ENCODE assay signal across 7 mouse cellular contexts in the genomic region with DNA sequence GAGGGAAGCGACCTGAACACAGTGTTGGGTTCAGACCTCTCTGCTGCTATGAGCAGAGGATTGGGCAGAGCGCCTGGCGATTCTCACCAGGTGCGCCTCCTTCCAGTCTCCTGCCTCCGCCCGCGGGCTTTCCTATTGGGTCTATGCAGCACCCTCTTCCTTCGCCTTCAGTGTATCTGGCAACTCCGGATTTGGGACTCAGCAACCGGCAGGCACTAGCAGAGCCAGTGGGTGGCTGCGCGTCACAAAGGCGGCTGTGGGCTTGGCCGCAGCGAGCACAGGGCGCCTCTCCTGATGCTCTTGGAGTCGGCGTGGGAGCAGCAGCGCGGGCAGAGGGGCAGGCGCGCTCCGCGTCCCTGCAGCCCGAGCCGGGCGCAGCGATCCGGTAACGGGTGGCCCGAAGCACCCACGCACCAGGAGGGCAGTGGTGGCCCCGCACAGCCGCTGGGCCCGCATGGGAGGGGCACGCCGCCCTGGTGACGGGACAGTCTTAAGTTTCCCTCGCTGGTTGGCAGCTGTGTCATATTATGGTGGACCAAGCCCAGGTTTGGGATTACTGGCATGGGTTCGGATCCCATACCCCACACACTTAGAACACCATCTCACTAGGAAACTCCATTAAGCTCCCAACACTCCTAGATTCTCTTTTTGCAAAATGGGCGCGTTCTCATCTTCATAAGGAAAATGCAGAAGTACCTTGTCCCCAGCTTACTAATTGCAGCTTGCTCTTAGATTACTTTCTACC. TPM values are rescaled to one million over a fixed set of nuclear protein-coding genes. Genes with fewer than 3 reads are reported as not detected.
DNase-seq lines count a peak whose midpoint lies in the region; ATAC-seq lines count a peak whose summit lies in the region.

Gene Fbxo39, plus strand, starts transcription at position 294 of the 745 bp plus-strand sequence.

- no peak within 1 kb of the TSS for H3K27ac ChIP-seq in liver, embryonic 12.5 days
- H3K27ac ChIP-seq in forebrain, embryonic 10.5 days, result no peak within 1 kb of the TSS
- H3K27ac ChIP-seq in intestine, embryonic 15.5 days, result no peak within 1 kb of the TSS
- H3K27ac ChIP-seq in neural tube, embryonic 15.5 days (replicated peaks), result no peak within 1 kb of the TSS

- H3K9me3 ChIP-seq in liver, embryonic 12.5 days (replicated peaks), result no peaks in the 10 kb centered on the region
- no peaks in the 10 kb centered on the region for H3K9me3 ChIP-seq in forebrain, embryonic 10.5 days
- no peaks in the 10 kb centered on the region for H3K9me3 ChIP-seq in intestine, embryonic 15.5 days
- no peaks in the 10 kb centered on the region for H3K9me3 ChIP-seq in neural tube, embryonic 15.5 days (replicated peaks)

- peak within 1 kb of the TSS; percentile 26 for H3K4me2 ChIP-seq in liver, embryonic 12.5 days
- peak within 1 kb of the TSS; percentile 62 for H3K4me2 ChIP-seq in intestine, embryonic 15.5 days (replicated peaks)
- H3K4me2 ChIP-seq in neural tube, embryonic 15.5 days, result peak within 1 kb of the TSS; percentile 63

- no peak within 1 kb of the TSS for H3K9ac ChIP-seq in liver, embryonic 12.5 days
- no peak within 1 kb of the TSS for H3K9ac ChIP-seq in intestine, embryonic 15.5 days
- peak within 1 kb of the TSS; percentile 32 for H3K9ac ChIP-seq in neural tube, embryonic 15.5 days (replicated peaks)

- no peak for ATAC-seq in liver, embryonic 12.5 days
- no peak for ATAC-seq in intestine, embryonic 15.5 days
- no peak for ATAC-seq in neural tube, embryonic 15.5 days (ENCODE audit: low FRiP score)

- H3K36me3 ChIP-seq in liver, embryonic 12.5 days, result no peaks in the 10 kb centered on the region
- no peaks in the 10 kb centered on the region for H3K36me3 ChIP-seq in forebrain, embryonic 10.5 days (replicated peaks)
- no peaks in the 10 kb centered on the region for H3K36me3 ChIP-seq in intestine, embryonic 15.5 days
- H3K36me3 ChIP-seq in neural tube, embryonic 15.5 days, result no peaks in the 10 kb centered on the region

- peaks cover 58% of the 10 kb centered on the region for H3K27me3 ChIP-seq in liver, embryonic 12.5 days (replicated peaks)
- peaks cover 34% of the 10 kb centered on the region for H3K27me3 ChIP-seq in forebrain, embryonic 10.5 days (ENCODE audit: poor library complexity, severe bottlenecking)
- peaks cover 13% of the 10 kb centered on the region for H3K27me3 ChIP-seq in intestine, embryonic 15.5 days (replicated peaks)
- H3K27me3 ChIP-seq in neural tube, embryonic 15.5 days (replicated peaks), result peaks cover 26% of the 10 kb centered on the region

- DNase-seq in liver, result no peak
- no peak for DNase-seq in forebrain, embryonic 10.5 days (ENCODE audit: extremely low spot score, low spot score)
- no peak for DNase-seq in testis, postnatal 14 days (ENCODE audit: low spot score)
- no peak for DNase-seq in gastrocnemius, postnatal 25 days

- H3K4me3 ChIP-seq in liver, embryonic 12.5 days, result no peak within 1 kb of the TSS
- H3K4me3 ChIP-seq in forebrain, embryonic 10.5 days, result peak within 1 kb of the TSS; percentile 42
- H3K4me3 ChIP-seq in intestine, embryonic 15.5 days (replicated peaks), result peak within 1 kb of the TSS; percentile 15
- peak within 1 kb of the TSS; percentile 37 for H3K4me3 ChIP-seq in neural tube, embryonic 15.5 days (replicated peaks)

- WGBS in liver, embryonic 12.5 days (ENCODE audit: insufficient replicate concordance), result 10% methylated on average over 42 of the region's 42 CpGs
- 9% methylated on average over 41 of the region's 42 CpGs for WGBS in forebrain, embryonic 10.5 days
- WGBS in intestine, embryonic 15.5 days, result 8% methylated on average over 42 of the region's 42 CpGs
- WGBS in neural tube, embryonic 15.5 days, result 15% methylated on average over 39 of the region's 42 CpGs

- H3K4me1 ChIP-seq in liver, embryonic 12.5 days, result no peaks in the 10 kb centered on the region
- peaks cover 6% of the 10 kb centered on the region for H3K4me1 ChIP-seq in forebrain, embryonic 10.5 days
- H3K4me1 ChIP-seq in intestine, embryonic 15.5 days (replicated peaks), result peaks cover 4% of the 10 kb centered on the region; the same call in 1 of the 2 replicates
- peaks cover 5% of the 10 kb centered on the region; the same call in 1 of the 2 replicates for H3K4me1 ChIP-seq in neural tube, embryonic 15.5 days

RNA-seq across cellular contexts. Expression of gene Fbxo39, which starts in this region (rescaled TPM):
- polyA plus RNA-seq in liver, embryonic 12.5 days (2016; fragmentation: Nextera tagmentation; extraction: Ambion mirVana), result not detected in 2 replicates
- polyA plus RNA-seq in forebrain, embryonic 10.5 days (2016; fragmentation: Nextera tagmentation; extraction: Ambion mirVana), result not detected in 2 replicates
- polyA plus RNA-seq in intestine, embryonic 15.5 days (2015; fragmentation: Nextera tagmentation; extraction: Ambion mirVana), result not detected in 2 replicates
- not detected in 2 replicates for polyA plus RNA-seq in neural tube, embryonic 15.5 days (2015; fragmentation: Nextera tagmentation; extraction: Ambion mirVana)
- not detected for total RNA-seq in gastrocnemius, postnatal 25 days (2021)
